Mouse (Mus musculus) adrenal gland, postnatal 0 days (tissue): ENCODE measurements around the gene Inpp5f. TPM values are rescaled to one million over a fixed set of nuclear protein-coding genes. Genes with fewer than 3 reads are reported as not detected.

ENCODE experiments used
- polyA plus RNA-seq: library from polyadenylated mRNA; unstranded; fragments of >200 nt; fragmentation: Nextera tagmentation; extraction: Ambion mirVana; gene quantifications from 2 replicates; pipeline ENCODE4 v1.2.1, GENCODE M21; 2015

The Inpp5f gene
- 24.6 and 48.9 TPM in 2 replicates for polyA plus RNA-seq

DNA sequence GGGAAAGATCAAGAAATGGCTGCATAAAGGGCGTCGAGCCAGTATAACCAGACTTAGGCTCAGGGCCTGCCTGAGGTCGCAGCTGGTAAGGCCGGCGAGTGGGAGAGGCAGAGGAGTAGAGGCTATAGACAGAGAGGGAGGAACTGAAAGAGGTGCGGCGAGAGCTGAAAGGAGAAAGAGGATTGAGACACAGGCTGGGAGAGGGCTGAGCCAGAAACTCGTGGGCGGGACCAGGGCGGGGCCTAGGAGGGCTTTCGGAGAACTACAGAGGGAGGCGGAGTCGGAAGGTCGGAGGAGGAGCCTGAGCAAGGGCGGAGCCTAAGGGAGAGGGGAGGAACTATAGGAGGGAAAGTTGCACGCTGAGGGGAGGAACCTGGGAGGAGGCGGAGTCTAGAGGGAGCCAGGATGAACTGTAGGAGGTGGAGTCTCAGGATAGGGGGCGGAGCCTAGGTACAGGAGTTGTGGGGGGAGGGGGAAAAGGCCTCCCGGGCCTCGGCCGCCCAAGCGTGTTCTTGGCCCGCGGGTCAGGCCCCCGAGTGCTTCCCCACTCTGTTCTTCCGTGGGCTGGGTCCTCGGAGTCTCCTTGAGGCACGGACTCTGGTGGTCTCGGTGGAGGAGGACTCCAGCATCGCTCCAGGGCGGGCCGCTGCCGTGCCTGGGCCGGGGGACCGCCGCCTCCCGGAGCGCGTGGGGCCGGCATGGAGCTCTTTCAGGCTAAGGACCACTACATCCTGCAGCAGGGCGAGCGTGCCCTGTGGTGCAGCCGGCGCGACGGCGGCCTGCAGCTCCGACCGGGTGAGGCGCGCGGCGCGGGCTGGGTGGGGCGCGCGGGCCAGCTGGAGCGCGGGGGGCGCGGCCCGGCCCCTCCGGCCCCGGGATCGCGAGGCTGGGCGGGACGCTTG lies at the start of gene Inpp5f:
Gene Inpp5f (plus strand): TSS at position 432 of the 902 bp plus-strand sequence.

DNA sequence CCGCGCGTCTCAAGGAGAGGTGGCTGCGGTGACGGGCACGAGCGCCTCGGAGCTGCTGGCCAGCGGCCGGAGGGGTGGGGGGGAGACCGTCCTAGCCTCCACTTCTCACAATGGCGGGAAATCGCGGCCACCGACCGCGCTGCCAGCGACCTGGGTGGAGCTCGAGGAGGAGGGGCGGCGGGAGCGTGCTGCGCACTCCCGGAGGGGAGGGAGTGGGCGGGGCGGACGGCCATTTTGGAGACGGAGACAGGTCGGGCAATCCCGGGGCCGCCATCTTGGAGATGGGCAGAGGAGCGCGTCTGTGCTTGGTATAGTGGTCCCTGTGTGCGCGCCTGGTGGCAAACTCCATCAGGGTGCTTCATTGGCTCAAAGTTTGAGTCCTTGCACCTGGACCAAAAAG lies 129.2 kb downstream of the Inpp5f start, which contains the start of gene Mcmbp:
Gene Mcmbp (minus strand): TSS at position 162 of the 400 bp plus-strand sequence.

DNA sequence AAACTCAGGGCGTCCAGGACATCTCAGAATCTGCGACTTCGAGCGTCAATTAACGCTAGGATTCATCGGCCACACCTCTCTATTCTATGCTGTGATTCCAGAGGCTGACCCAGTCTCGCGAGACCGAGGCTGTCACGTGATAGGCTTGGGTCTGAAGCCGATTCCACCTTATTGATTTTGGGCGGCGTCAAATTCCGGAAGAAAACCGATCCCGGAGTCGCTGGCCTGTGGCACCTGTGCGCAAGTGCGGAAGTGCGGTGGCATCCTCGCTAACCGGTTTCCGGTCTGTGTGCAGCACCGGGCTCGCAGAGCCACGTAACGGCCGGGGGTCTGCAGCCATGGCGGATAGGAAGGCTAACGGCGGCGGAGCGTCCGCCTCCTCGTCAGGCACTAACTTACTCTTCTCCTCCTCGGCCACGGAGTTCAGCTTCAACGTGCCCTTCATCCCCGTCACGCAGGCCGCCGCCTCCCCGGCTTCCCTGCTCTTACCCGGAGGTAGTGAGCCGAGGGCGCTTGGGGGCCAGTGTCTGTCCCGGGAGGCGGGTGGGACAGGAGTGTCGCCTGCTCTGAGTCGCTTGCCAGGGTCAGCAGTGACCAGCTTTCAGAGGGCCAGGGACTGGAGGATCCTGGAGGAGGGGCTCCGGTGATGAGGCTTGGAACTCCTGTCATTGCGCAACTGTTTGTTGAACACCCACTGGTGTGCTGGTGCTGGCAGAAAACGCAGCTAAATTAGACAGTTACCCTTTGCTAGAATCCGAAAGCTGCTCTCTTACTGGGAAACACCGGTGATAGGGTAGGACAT lies 133.8 kb downstream of the Inpp5f start, which contains the start of gene Sec23ip:
Gene Sec23ip (plus strand): TSS at position 260 of the 802 bp plus-strand sequence.

Other genes starting within 250 kb of the Inpp5f start
- gene Rgs10, start 192.6 kb upstream of the Inpp5f start, polyA plus RNA-seq = 17.8 and 35.8 TPM in 2 replicates
- gene Tial1, start 149.6 kb upstream of the Inpp5f start, polyA plus RNA-seq = 14.8 and 17.2 TPM in 2 replicates
- gene Bag3, start 87.7 kb upstream of the Inpp5f start, polyA plus RNA-seq = 19.4 and 27.2 TPM in 2 replicates
- 30.9 and 34.9 TPM in 2 replicates for gene Mcmbp, start 129.2 kb downstream of the Inpp5f start, polyA plus RNA-seq
- 16.8 and 22.6 TPM in 2 replicates for gene Sec23ip, start 133.6 kb downstream of the Inpp5f start, polyA plus RNA-seq